Mouse (Mus musculus): ENCODE measurements around the gene Lrsam1.

DNA sequence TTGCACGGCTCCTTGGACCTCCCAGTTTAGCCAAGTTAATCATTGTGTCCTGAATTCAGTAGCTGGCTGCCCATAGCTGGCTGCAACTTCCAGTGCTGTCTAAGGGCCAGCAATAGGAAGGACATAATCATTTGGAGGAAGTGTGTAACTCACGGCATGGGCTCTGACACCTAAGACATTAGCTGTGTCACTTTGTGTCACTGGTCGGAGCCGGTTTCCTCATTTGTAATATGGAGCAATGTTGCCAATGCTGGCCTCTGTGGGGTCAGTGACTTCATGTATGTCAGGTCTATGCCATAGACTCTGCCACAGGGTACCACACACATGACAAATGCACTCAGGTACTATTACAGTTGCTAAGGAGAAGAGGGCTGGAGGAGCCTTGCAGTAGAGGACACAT is 1.1 kb downstream of the Lrsam1 start:
- TF ChIP-seq ZNF384 (IDR thresholded peaks at IDR 0.05; ENCODE audit: low read depth, low read length) = no peak
- TF ChIP-seq MAFK (IDR thresholded peaks at IDR 0.05; ENCODE audit: insufficient read depth, low read depth, low read length) = no peak
- TF ChIP-seq CHD2 (IDR thresholded peaks at IDR 0.05; ENCODE audit: low read depth, low read length) = no peak
- TF ChIP-seq ZC3H11A (IDR thresholded peaks at IDR 0.05; ENCODE audit: borderline replicate concordance, low read depth, low read length) = no peak
